Mouse (Mus musculus): ENCODE data around the gene Dusp16. TPM values are rescaled to one million over a fixed set of nuclear protein-coding genes. Genes with fewer than 3 reads are reported as not detected.

Gene Dusp16
- polyA plus RNA-seq, 1 experiment from 2014 or later: 22.6 TPM

Other genes with a start within 250 kb of the Dusp16 start
- 24.7 and 31.1 TPM in 2 replicates for gene Lrp6, start 225.7 kb downstream of the Dusp16 start, polyA plus RNA-seq (2015; fragmentation: Nextera tagmentation; extraction: Ambion mirVana)
- gene Mansc1, start 160.1 kb downstream of the Dusp16 start, polyA plus RNA-seq (2015; fragmentation: Nextera tagmentation; extraction: Ambion mirVana): 3.2 and 3.3 TPM in 2 replicates
- 20.9 and 21.0 TPM in 2 replicates for gene Borcs5, start 153.1 kb downstream of the Dusp16 start, polyA plus RNA-seq (2015; fragmentation: Nextera tagmentation; extraction: Ambion mirVana)
- 3.3 and 3.9 TPM in 2 replicates for gene Crebl2, start 37.5 kb upstream of the Dusp16 start, polyA plus RNA-seq (2015; fragmentation: Nextera tagmentation; extraction: Ambion mirVana)
- 7.2 and 7.7 TPM in 2 replicates for gene Gpr19, start 106.0 kb upstream of the Dusp16 start, polyA plus RNA-seq (2015; fragmentation: Nextera tagmentation; extraction: Ambion mirVana)
- gene Cdkn1b, start 127.8 kb upstream of the Dusp16 start, polyA plus RNA-seq (2015; fragmentation: Nextera tagmentation; extraction: Ambion mirVana): 19.4 and 20.5 TPM in 2 replicates
- gene Apold1, start 189.1 kb upstream of the Dusp16 start, polyA plus RNA-seq (2015; fragmentation: Nextera tagmentation; extraction: Ambion mirVana): 5.4 and 5.9 TPM in 2 replicates
- 101 and 104 TPM in 2 replicates for gene Ddx47, start 219.0 kb upstream of the Dusp16 start, polyA plus RNA-seq (2015; fragmentation: Nextera tagmentation; extraction: Ambion mirVana)

Data from limb, embryonic 15.5 days (tissue).